ENCODE assay signal across 27 mouse cellular contexts in the genomic region with DNA sequence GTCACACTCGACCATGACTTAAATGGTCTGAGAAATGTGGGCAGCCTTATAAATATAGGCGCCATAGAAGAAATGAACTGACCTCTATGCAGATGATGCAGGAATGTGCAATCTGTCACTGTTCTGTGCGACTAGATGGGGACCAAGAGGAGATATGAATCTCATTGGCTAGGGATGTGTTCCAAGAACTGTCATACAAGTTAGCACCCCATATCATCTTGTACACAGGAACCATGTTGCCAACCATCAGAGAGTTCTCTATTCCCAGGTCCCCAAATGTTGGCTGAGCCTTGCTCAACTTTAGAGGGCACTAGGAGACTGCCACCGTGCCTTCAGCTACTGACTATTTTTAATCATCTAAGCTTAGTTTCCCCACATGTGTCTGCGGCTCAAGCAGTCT.
"Had no signal": no experiment of that assay in that cellular context is flagged by ENCODE, and none has a peak within 500 bp of the region (broad histone marks: within the 10 kb centered on the region; RNA-seq: fewer than 3 reads in every experiment).

No protein-coding gene starts in this region.

- H3K9ac ChIP-seq: heart, embryonic 13.5 days; heart, embryonic 15.5 days; hindbrain, embryonic 14.5 days; intestine, embryonic 15.5 days; limb, embryonic 12.5 days; liver, embryonic 13.5 days; liver, embryonic 15.5 days; liver, postnatal 0 days had no signal

- H3K9me3 ChIP-seq: heart, embryonic 13.5 days; heart, embryonic 15.5 days; intestine, embryonic 15.5 days; limb, embryonic 10.5 days; limb, embryonic 12.5 days; liver, embryonic 13.5 days; liver, embryonic 15.5 days had no signal

- H3K4me1 ChIP-seq: intestine, embryonic 15.5 days; limb, embryonic 10.5 days; limb, embryonic 12.5 days; liver, embryonic 13.5 days; liver, embryonic 15.5 days had no signal

- ATAC-seq: hindbrain, embryonic 16.5 days; inflammation-experienced regulatory T-cells, adult 6 months; intestine, embryonic 15.5 days; intestine, postnatal 0 days; liver, postnatal 0 days had no signal

- H3K27me3 ChIP-seq: heart, embryonic 13.5 days; heart, embryonic 15.5 days; intestine, embryonic 15.5 days; limb, embryonic 12.5 days; liver, embryonic 13.5 days; liver, embryonic 15.5 days had no signal

- H3K4me2 ChIP-seq: heart, embryonic 11.5 days; heart, embryonic 13.5 days; heart, embryonic 15.5 days; hindbrain, embryonic 14.5 days; intestine, embryonic 15.5 days; limb, embryonic 12.5 days; liver, embryonic 11.5 days; liver, embryonic 13.5 days; liver, embryonic 15.5 days had no signal

- H3K4me3 ChIP-seq: heart, adult 2 months; heart, embryonic 13.5 days; heart, embryonic 15.5 days; intestine, embryonic 15.5 days; layer of hippocampus, adult 2 months; left cerebral cortex, adult 2 months; limb, embryonic 10.5 days; limb, embryonic 12.5 days; liver, embryonic 13.5 days; liver, embryonic 15.5 days had no signal

- H3K27ac ChIP-seq: heart, adult 2 months; heart, embryonic 13.5 days; heart, embryonic 15.5 days; hindbrain, embryonic 14.5 days; intestine, embryonic 15.5 days; layer of hippocampus, adult 2 months; left cerebral cortex, adult 2 months; limb, embryonic 10.5 days; limb, embryonic 12.5 days; liver, embryonic 13.5 days; liver, embryonic 15.5 days had no signal

- DNase-seq: gastrocnemius, postnatal 14 days; gastrocnemius, postnatal 36 days; heart, adult 2 months; heart, postnatal 14 days; heart, postnatal 36 days; kidney, adult 18-20 months; kidney, adult 8-10 months; kidney, postnatal 10 days; kidney, postnatal 25 days; kidney, postnatal 4 days; liver; liver, embryonic 13.5 days; liver, postnatal 0 days had no signal

- H3K36me3 ChIP-seq: heart, embryonic 13.5 days; heart, embryonic 15.5 days; intestine, embryonic 15.5 days; limb, embryonic 10.5 days; limb, embryonic 12.5 days; liver, embryonic 13.5 days; liver, embryonic 15.5 days had no signal
